Comparison of ENCODE assay signal across 12 mouse cellular contexts in the genomic region with DNA sequence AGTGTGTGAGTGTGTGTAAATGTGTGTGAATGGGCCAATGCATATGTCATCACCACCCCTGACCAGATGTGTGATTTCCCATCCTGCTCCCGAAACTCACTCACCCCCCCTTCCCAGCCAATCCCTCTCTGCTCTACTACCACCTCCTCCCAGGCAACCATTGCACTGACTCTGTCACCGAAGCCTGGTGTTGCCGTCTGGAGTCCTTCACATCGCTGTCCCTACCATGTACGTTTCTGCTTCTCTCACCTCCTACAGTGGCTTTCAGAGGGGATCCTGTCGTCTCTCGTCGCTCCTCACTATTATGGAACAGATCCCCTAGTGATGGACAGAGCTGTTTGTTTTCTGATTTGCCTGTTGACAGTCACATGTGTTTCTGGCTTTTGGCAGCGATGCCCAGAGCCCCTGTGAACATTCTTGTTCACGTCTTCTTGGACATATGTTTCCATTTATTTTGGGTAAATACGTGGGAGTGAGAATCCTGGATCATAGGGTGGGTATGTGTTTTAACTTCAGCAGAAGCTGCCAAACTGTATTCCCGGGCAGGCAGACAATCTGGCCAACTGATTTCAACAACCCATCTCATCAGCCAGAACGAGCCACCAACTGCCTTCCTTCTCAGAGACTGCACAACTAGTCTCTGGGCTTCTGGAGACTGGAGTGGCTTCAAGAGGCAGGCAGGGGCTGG.
A peak's percentile ranks its signal among the peaks of the same experiment; 100 is the strongest.
DNase-seq lines count a peak whose midpoint lies in the region; ATAC-seq and TF ChIP-seq lines count a peak whose summit lies in the region.
"Had no signal": no experiment of that assay in that cellular context is flagged by ENCODE, and none has a peak within 500 bp of the region (broad histone marks: within the 10 kb centered on the region; RNA-seq: fewer than 3 reads in every experiment).

No protein-coding gene starts in this region.

- peak; percentile 33 for DNase-seq in left cerebral cortex, adult 11 months (ENCODE audit: low spot score)
- no peak for DNase-seq in left cerebral cortex, postnatal 4 days
- DNase-seq in layer of hippocampus, adult 2 months (ENCODE audit: low spot score in 2 of 2), result peak; percentile 51 to 72
- DNase-seq in right cerebral cortex, postnatal 10 days (ENCODE audit: low spot score in 2 of 2), result peak; percentile 74 to 87
- no peak for DNase-seq in testis, postnatal 10 days (ENCODE audit: low spot score)
- no peak for DNase-seq in stomach, postnatal 0 days (ENCODE audit: low spot score)
- DNase-seq: cerebellum, adult 9-11 months; thymus, postnatal 25 days had no signal

- no peak for TF ChIP-seq EP300 in stomach, postnatal 0 days (optimal IDR thresholded peaks at IDR 0.05)

- no peak overlapping the region for H3K4me3 ChIP-seq in forebrain, embryonic 16.5 days (replicated peaks; ENCODE audit: low read length)
- H3K4me3 ChIP-seq in layer of hippocampus, adult 2 months, result no peak overlapping the region
- H3K4me3 ChIP-seq in stomach, postnatal 0 days (ENCODE audit: low read depth, low read length), result no peak overlapping the region
- H3K4me3 ChIP-seq: liver, embryonic 15.5 days; midbrain, embryonic 15.5 days had no signal

- peak; percentile 70 for ATAC-seq in forebrain, embryonic 16.5 days
- ATAC-seq in stomach, postnatal 0 days (ENCODE audit: low FRiP score, low TSS enrichment), result no peak
- ATAC-seq: hindbrain, postnatal 0 days; midbrain, embryonic 15.5 days had no signal

- H3K27ac ChIP-seq in forebrain, embryonic 16.5 days (ENCODE audit: low read length), result no peak overlapping the region
- H3K27ac ChIP-seq in layer of hippocampus, adult 2 months, result no peak overlapping the region
- no peak overlapping the region for H3K27ac ChIP-seq in stomach, postnatal 0 days (replicated peaks)
- H3K27ac ChIP-seq: hindbrain, postnatal 0 days; liver, embryonic 15.5 days; midbrain, embryonic 15.5 days had no signal

- no peak for TF ChIP-seq CTCF in layer of hippocampus, adult 2 months (conservative IDR thresholded peaks at IDR 0.05)
- no peak for TF ChIP-seq CTCF in stomach, postnatal 0 days (IDR thresholded peaks at IDR 0.05; ENCODE audit: low read depth)

- H3K9ac ChIP-seq in forebrain, embryonic 16.5 days (replicated peaks; ENCODE audit: low read depth, low read length), result no peak overlapping the region
- no peak overlapping the region for H3K9ac ChIP-seq in stomach, postnatal 0 days (ENCODE audit: low read length)
- H3K9ac ChIP-seq: liver, embryonic 15.5 days; midbrain, embryonic 15.5 days had no signal

- peaks cover 25% of the 10 kb centered on the region for H3K27me3 ChIP-seq in forebrain, embryonic 16.5 days (replicated peaks; ENCODE audit: control insufficient read depth, insufficient read depth, low read length)
- H3K27me3 ChIP-seq in stomach, postnatal 0 days (ENCODE audit: control insufficient read depth, insufficient read depth, low read length), result no peaks in the 10 kb centered on the region

- H3K36me3 ChIP-seq in forebrain, embryonic 16.5 days (ENCODE audit: control insufficient read depth, insufficient read depth), result no peaks in the 10 kb centered on the region
- H3K36me3 ChIP-seq in stomach, postnatal 0 days (ENCODE audit: control insufficient read depth, insufficient read depth, low read length), result no peaks in the 10 kb centered on the region; the same call in 1 of the 2 replicates
- H3K36me3 ChIP-seq: liver, embryonic 15.5 days; midbrain, embryonic 15.5 days had no signal

- WGBS in forebrain, embryonic 16.5 days, result 51% methylated on average over 13 of the region's 13 CpGs
- WGBS in stomach, postnatal 0 days, result 57% methylated on average over 13 of the region's 13 CpGs

- H3K4me2 ChIP-seq in forebrain, embryonic 16.5 days (ENCODE audit: low read length), result no peak overlapping the region
- no peak overlapping the region for H3K4me2 ChIP-seq in stomach, postnatal 0 days (replicated peaks; ENCODE audit: low read depth)
- H3K4me2 ChIP-seq: liver, embryonic 15.5 days; midbrain, embryonic 15.5 days had no signal

- H3K4me1 ChIP-seq in forebrain, embryonic 16.5 days (replicated peaks; ENCODE audit: control insufficient read depth, insufficient read depth, low read length), result no peaks in the 10 kb centered on the region; the same call in 1 of the 2 replicates
- no peaks in the 10 kb centered on the region for H3K4me1 ChIP-seq in stomach, postnatal 0 days (replicated peaks; ENCODE audit: control insufficient read depth, insufficient read depth)
- H3K4me1 ChIP-seq: liver, embryonic 15.5 days had no signal

- intact Hi-C loops in left cerebral cortex, postnatal 4 days (cut with DNase I), result loop anchor here (10.0 kb wide), 1 partner anchor 408 kb away; no protein-coding TSS in a partner anchor

- no peaks in the 10 kb centered on the region for H3K9me3 ChIP-seq in forebrain, embryonic 16.5 days (ENCODE audit: control insufficient read depth, low read length)
- H3K9me3 ChIP-seq in stomach, postnatal 0 days (ENCODE audit: control insufficient read depth, low read length), result no peaks in the 10 kb centered on the region
- H3K9me3 ChIP-seq: liver, embryonic 15.5 days; midbrain, embryonic 15.5 days had no signal

Comparison
In these comparisons a context has a peak if more than half of its experiments do, and no peak if none do; other contexts are left out.
1. DNase-seq: peak in left cerebral cortex, adult 11 months (single experiment), layer of hippocampus, adult 2 months (2 of 2) and right cerebral cortex, postnatal 10 days (2 of 2); none in left cerebral cortex, postnatal 4 days (single experiment), testis, postnatal 10 days (single experiment) and stomach, postnatal 0 days (single experiment).